Mouse (Mus musculus) neural tube, embryonic 13.5 days (tissue): ENCODE results near the gene Cep70. TPM values are rescaled to one million over a fixed set of nuclear protein-coding genes. Genes with fewer than 3 reads are reported as not detected.

ENCODE experiments used
- ATAC-seq: fragments of 200-750 bp; cut with Nextera tagmentation; 2 replicates; pipeline ENCODE4 v1.8.0; 2017; ENCODE audit warnings: low read depth, mild to moderate bottlenecking, moderate TSS enrichment, moderate library complexity
- H3K27ac ChIP-seq: fragments of 300-500 bp; sonication (generic); replicated peaks from 2 replicates; pipeline ENCODE4 v1.5.1; 2015; ENCODE audit warnings: moderate library complexity, mild to moderate bottlenecking, inconsistent platforms
- H3K27me3 ChIP-seq: fragments of 300-500 bp; sonication (generic); 2 replicates; pipeline ENCODE4 v1.6.1; 2015; ENCODE audit warnings: mild to moderate bottlenecking, inconsistent platforms
- H3K36me3 ChIP-seq: fragments of 300-500 bp; sonication (generic); 2 replicates; pipeline ENCODE4 v1.6.1; 2015; ENCODE audit warnings: mild to moderate bottlenecking, inconsistent platforms
- H3K4me1 ChIP-seq: fragments of 300-500 bp; sonication (generic); replicated peaks from 2 replicates; pipeline ENCODE4 v1.6.1; 2015; ENCODE audit warnings: inconsistent platforms
- H3K4me2 ChIP-seq: fragments of 300-500 bp; sonication (generic); 2 replicates; pipeline ENCODE4 v1.6.1; 2015; ENCODE audit warnings: inconsistent platforms, mild to moderate bottlenecking, moderate library complexity
- H3K4me3 ChIP-seq: fragments of 300-500 bp; sonication (generic); 2 replicates; pipeline ENCODE4 v1.5.1; 2015; ENCODE audit warnings: mild to moderate bottlenecking, inconsistent platforms
- H3K9ac ChIP-seq: fragments of 300-500 bp; sonication (generic); 2 replicates; pipeline ENCODE4 v1.6.1; 2015; ENCODE audit warnings: moderate library complexity, mild to moderate bottlenecking, inconsistent platforms
- H3K9me3 ChIP-seq: fragments of 300-500 bp; sonication (generic); 2 replicates; pipeline ENCODE4 v1.6.1; 2016; ENCODE audit warnings: inconsistent platforms
- WGBS: fragments of 180-500 bp; shearing (Covaris S2); methylation state at CpG from one replicate; pipeline ENCODE4 v1.1.7; 2015; 5-methylcytosine and 5-hydroxymethylcytosine counted together
- polyA plus RNA-seq: library from polyadenylated mRNA; unstranded; fragments of >200 nt; fragmentation: Nextera tagmentation; extraction: Ambion mirVana; gene quantifications from 2 replicates; pipeline ENCODE4 v1.2.1, GENCODE M21; 2015

The Cep70 gene
- polyA plus RNA-seq, 1 experiment from 2014 or later = 56.2 TPM

GRCm38 (mm10) chr9:99325208-99325929 lies 82.2 kb downstream of the Cep70 start:
- 88% methylated on average over 7 of the region's 7 CpGs for WGBS
- Histone ChIP-seq H3K27me3 (no peaks in the 10 kb centered on the region), H3K9me3 (no peaks in the 10 kb centered on the region), H3K36me3 (no peaks in the 10 kb centered on the region), H3K4me1 (peaks cover 11% of the 10 kb centered on the region), H3K27ac (no peak overlapping the region), H3K4me3 (no peak overlapping the region), H3K9ac (no peak overlapping the region), H3K4me2 (no peak overlapping the region)
- no peak for ATAC-seq

GRCm38 (mm10) chr9:99325961-99326360 lies 82.8 kb downstream of the Cep70 start:
- Histone ChIP-seq H3K27ac (no peak overlapping the region), H3K9ac (no peak overlapping the region), H3K4me3 (no peak overlapping the region), H3K4me2 (no peak overlapping the region), H3K9me3 (no peaks in the 10 kb centered on the region), H3K36me3 (no peaks in the 10 kb centered on the region), H3K4me1 (peaks cover 11% of the 10 kb centered on the region), H3K27me3 (no peaks in the 10 kb centered on the region)
- 87% methylated on average over 4 of the region's 4 CpGs for WGBS
- no peak for ATAC-seq

GRCm38 (mm10) chr9:99326881-99327280 lies 83.7 kb downstream of the Cep70 start:
- 37% methylated on average over 4 of the region's 4 CpGs for WGBS

GRCm38 (mm10) chr9:99336538-99336937 lies 93.4 kb downstream of the Cep70 start:
- no peak overlapping the region for H3K4me2 ChIP-seq
- H3K36me3 ChIP-seq = no peaks in the 10 kb centered on the region
- no peak overlapping the region for H3K9ac ChIP-seq
- H3K4me3 ChIP-seq = no peak overlapping the region
- H3K27ac ChIP-seq = no peak overlapping the region
- H3K9me3 ChIP-seq = no peaks in the 10 kb centered on the region
- 84% methylated on average over 4 of the region's 4 CpGs for WGBS
- ATAC-seq = no peak
- no peaks in the 10 kb centered on the region for H3K4me1 ChIP-seq
- no peaks in the 10 kb centered on the region for H3K27me3 ChIP-seq

More at GRCm38 (mm10) chr9:99326881-99327280, 83.7 kb downstream of the Cep70 start:
- Histone ChIP-seq H3K9ac (no peak overlapping the region), H3K4me1 (peaks cover 11% of the 10 kb centered on the region), H3K36me3 (no peaks in the 10 kb centered on the region), H3K4me3 (no peak overlapping the region), H3K27me3 (no peaks in the 10 kb centered on the region), H3K27ac (peak overlapping the region; percentile 23; the same call in 1 of the 2 replicates), H3K9me3 (no peaks in the 10 kb centered on the region), H3K4me2 (no peak overlapping the region)
- ATAC-seq = no peak

- H3K36me3 ChIP-seq = no peaks in the 10 kb centered on the region
- no peak overlapping the region for H3K9ac ChIP-seq
- 94% methylated on average over 1 of the region's 1 CpGs for WGBS
- no peaks in the 10 kb centered on the region for H3K27me3 ChIP-seq
- no peak overlapping the region for H3K4me2 ChIP-seq
- H3K4me1 ChIP-seq = no peaks in the 10 kb centered on the region
- H3K9me3 ChIP-seq = no peaks in the 10 kb centered on the region
- no peak overlapping the region for H3K27ac ChIP-seq
- no peak overlapping the region for H3K4me3 ChIP-seq
- no peak for ATAC-seq
These were observed 95.1 kb downstream of the Cep70 start for GRCm38 (mm10) chr9:99338293-99338692.

- Histone ChIP-seq H3K9me3 (no peaks in the 10 kb centered on the region), H3K4me3 (no peak overlapping the region), H3K27ac (no peak overlapping the region), H3K27me3 (no peaks in the 10 kb centered on the region), H3K9ac (no peak overlapping the region), H3K4me2 (no peak overlapping the region), H3K4me1 (no peaks in the 10 kb centered on the region), H3K36me3 (no peaks in the 10 kb centered on the region)
- 87% methylated on average over 1 of the region's 1 CpGs for WGBS
- no peak for ATAC-seq
These were observed 96.0 kb downstream of the Cep70 start for GRCm38 (mm10) chr9:99339182-99339581.

GRCm38 (mm10) chr9:99340126-99340525 lies 97.0 kb downstream of the Cep70 start:
- Histone ChIP-seq H3K4me2 (no peak overlapping the region), H3K4me3 (no peak overlapping the region), H3K9me3 (no peaks in the 10 kb centered on the region), H3K9ac (no peak overlapping the region), H3K27ac (no peak overlapping the region), H3K36me3 (no peaks in the 10 kb centered on the region), H3K4me1 (peaks cover 3% of the 10 kb centered on the region), H3K27me3 (no peaks in the 10 kb centered on the region)
- WGBS = 79% methylated on average over 12 of the region's 12 CpGs
- ATAC-seq = no peak

GRCm38 (mm10) chr9:99341600-99341999 lies 98.4 kb downstream of the Cep70 start:
- Histone ChIP-seq H3K4me3 (no peak overlapping the region), H3K9me3 (no peaks in the 10 kb centered on the region), H3K27ac (no peak overlapping the region), H3K9ac (no peak overlapping the region), H3K27me3 (no peaks in the 10 kb centered on the region), H3K4me1 (peaks cover 7% of the 10 kb centered on the region), H3K36me3 (no peaks in the 10 kb centered on the region), H3K4me2 (no peak overlapping the region)
- WGBS = 83% methylated on average over 3 of the region's 3 CpGs
- ATAC-seq = no peak

GRCm38 (mm10) chr9:99345351-99345792 lies 102.2 kb downstream of the Cep70 start:
- Histone ChIP-seq H3K4me1 (peaks cover 7% of the 10 kb centered on the region), H3K27ac (no peak overlapping the region), H3K9ac (no peak overlapping the region), H3K4me2 (no peak overlapping the region), H3K4me3 (no peak overlapping the region), H3K9me3 (peaks cover 3% of the 10 kb centered on the region; the same call in 1 of the 2 replicates), H3K27me3 (no peaks in the 10 kb centered on the region), H3K36me3 (no peaks in the 10 kb centered on the region)
- 32% methylated on average over 4 of the region's 4 CpGs for WGBS
- peak; percentile 80; the same call in 1 of the 2 replicates for ATAC-seq

Other genes with a start within 250 kb of the Cep70 start
- 0.13 TPM in 1 of 2 replicates, not detected in the other for gene Gm1123, start 207.7 kb upstream of the Cep70 start, polyA plus RNA-seq
- gene Pik3cb, start 102.7 kb upstream of the Cep70 start, polyA plus RNA-seq = 2.1 and 3.5 TPM in 2 replicates
- not detected in 2 replicates for gene Faiml, start 6.1 kb upstream of the Cep70 start, polyA plus RNA-seq
- 0.43 and 0.48 TPM in 2 replicates for gene Esyt3, start 115.2 kb downstream of the Cep70 start, polyA plus RNA-seq
- gene Mras, start 194.0 kb downstream of the Cep70 start, polyA plus RNA-seq = 49.0 and 51.1 TPM in 2 replicates
- not detected in 2 replicates for gene Nme9, start 208.1 kb downstream of the Cep70 start, polyA plus RNA-seq